Mouse (Mus musculus) heart, embryonic 11.5 days (tissue): ENCODE measurements around the gene Prr5l. TPM values are rescaled to one million over a fixed set of nuclear protein-coding genes. Genes with fewer than 3 reads are reported as not detected.

Source experiments
- ATAC-seq: fragments of 200-750 bp; cut with Nextera tagmentation; replicated peaks from 2 replicates; pipeline ENCODE4 v1.8.0; 2017; ENCODE audit warnings: moderate library complexity; ENCODE audit not compliant: insufficient number of reproducible peaks, low FRiP score, low TSS enrichment
- H3K27ac ChIP-seq: fragments of 300-500 bp; sonication (generic); 2 replicates; pipeline ENCODE4 v1.5.1; 2014; ENCODE audit warnings: mild to moderate bottlenecking, low read depth, low read length
- H3K27me3 ChIP-seq: fragments of 300-500 bp; sonication (generic); 2 replicates; pipeline ENCODE4 v1.6.1; 2014; ENCODE audit warnings: mild to moderate bottlenecking, low read length, mixed read lengths; ENCODE audit not compliant: control insufficient read depth, insufficient read depth
- H3K36me3 ChIP-seq: fragments of 300-500 bp; sonication (generic); 2 replicates; pipeline ENCODE4 v1.6.1; 2014; ENCODE audit warnings: mild to moderate bottlenecking, low read length, moderate library complexity, mixed read lengths; ENCODE audit not compliant: control insufficient read depth, insufficient read depth
- H3K4me1 ChIP-seq: fragments of 300-500 bp; sonication (generic); 2 replicates; pipeline ENCODE4 v1.6.1; 2014; ENCODE audit warnings: low read length; ENCODE audit not compliant: control insufficient read depth, insufficient read depth
- H3K4me2 ChIP-seq: fragments of 300-500 bp; sonication (generic); 2 replicates; pipeline ENCODE4 v1.6.1; 2014; ENCODE audit warnings: mild to moderate bottlenecking, moderate library complexity
- H3K4me3 ChIP-seq: fragments of 300-500 bp; sonication (generic); 2 replicates; pipeline ENCODE4 v1.5.1; 2014; ENCODE audit warnings: low read depth, low read length
- H3K9ac ChIP-seq: fragments of 300-500 bp; sonication (generic); 2 replicates; pipeline ENCODE4 v1.6.1; 2014; ENCODE audit warnings: mild to moderate bottlenecking, low read depth, low read length, moderate library complexity
- H3K9me3 ChIP-seq: fragments of 300-500 bp; sonication (generic); replicated peaks from 2 replicates; pipeline ENCODE4 v1.6.1; 2016; ENCODE audit warnings: low read length; ENCODE audit not compliant: control insufficient read depth
- WGBS: fragments of 180-500 bp; shearing (Covaris S2); extraction: QIAGEN DNeasy Blood & Tissue Kit; methylation state at CpG from one replicate; pipeline ENCODE4 v1.1.7; 2014; ENCODE audit not compliant: insufficient replicate concordance; 5-methylcytosine and 5-hydroxymethylcytosine counted together
- polyA plus RNA-seq: library from polyadenylated mRNA; unstranded; fragments of >200 nt; fragmentation: Nextera tagmentation; extraction: Ambion mirVana; gene quantifications from 2 replicates; pipeline ENCODE4 v1.2.1, GENCODE M21; 2014

Prr5l gene
- polyA plus RNA-seq, 1 experiment from 2014 or later = 9.2 TPM

DNA sequence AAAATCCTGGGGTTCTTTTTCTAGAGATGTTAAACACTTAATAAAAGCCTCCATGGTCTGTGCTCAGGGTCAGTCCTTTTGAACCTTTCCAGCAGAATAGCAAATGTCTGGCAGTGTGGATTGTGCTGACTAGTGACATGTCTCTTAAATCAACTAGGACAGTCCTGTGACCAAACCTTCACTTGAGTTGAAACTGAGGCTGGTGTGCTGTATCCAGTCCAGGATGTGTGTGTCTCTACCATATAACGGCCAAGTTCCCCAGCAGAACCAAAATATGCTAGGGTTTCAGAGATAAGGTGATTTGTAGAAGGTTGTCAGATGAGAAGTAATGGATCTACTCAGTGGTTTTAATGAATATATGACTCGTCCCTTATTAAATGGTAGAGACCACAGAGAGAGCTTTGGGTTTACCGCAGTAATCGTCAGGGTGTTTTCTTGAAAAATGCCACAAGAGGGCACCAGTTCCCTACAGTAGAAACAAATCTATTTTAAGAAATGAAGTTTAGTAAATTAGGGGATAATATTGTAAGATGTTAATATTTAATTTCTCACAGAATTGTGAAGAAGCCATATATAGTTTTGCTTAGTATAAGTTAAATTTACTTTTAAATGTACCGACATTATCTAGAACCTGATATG, 189.1 kb downstream of the Prr5l start:
- WGBS = 62% methylated on average over 5 of the region's 5 CpGs

DNA sequence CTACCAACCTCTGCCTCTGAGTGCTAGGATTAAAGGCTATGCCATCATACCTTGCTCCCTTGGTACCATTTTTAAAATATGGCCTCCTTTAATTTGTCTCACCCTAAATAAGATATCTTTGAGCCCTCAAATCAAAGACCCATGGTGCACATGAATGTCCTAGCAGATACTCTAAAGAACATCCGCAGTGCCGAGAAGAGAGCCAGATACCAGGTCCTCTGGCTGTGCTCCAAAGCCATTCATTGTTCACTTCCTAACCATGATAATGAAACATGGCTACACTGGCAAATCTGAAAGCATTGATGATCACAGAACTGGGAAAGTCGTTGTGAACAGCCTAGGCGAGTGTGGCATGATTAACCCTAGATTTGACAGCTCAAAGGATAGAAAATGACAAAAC, 189.8 kb downstream of the Prr5l start:
- Histone ChIP-seq H3K4me2 (no peak overlapping the region), H3K4me1 (no peaks in the 10 kb centered on the region), H3K4me3 (no peak overlapping the region), H3K27me3 (no peaks in the 10 kb centered on the region), H3K9ac (no peak overlapping the region), H3K36me3 (peaks cover 15% of the 10 kb centered on the region), H3K9me3 (no peaks in the 10 kb centered on the region), H3K27ac (no peak overlapping the region)
- ATAC-seq = no peak
- WGBS = 60% methylated on average over 4 of the region's 4 CpGs

More for the DNA sequence above, 189.1 kb downstream of the Prr5l start:
- Histone ChIP-seq H3K9ac (no peak overlapping the region), H3K4me3 (no peak overlapping the region), H3K27me3 (no peaks in the 10 kb centered on the region), H3K27ac (no peak overlapping the region), H3K36me3 (peaks cover 20% of the 10 kb centered on the region), H3K4me2 (no peak overlapping the region), H3K9me3 (no peaks in the 10 kb centered on the region), H3K4me1 (no peaks in the 10 kb centered on the region)
- ATAC-seq = no peak

DNA sequence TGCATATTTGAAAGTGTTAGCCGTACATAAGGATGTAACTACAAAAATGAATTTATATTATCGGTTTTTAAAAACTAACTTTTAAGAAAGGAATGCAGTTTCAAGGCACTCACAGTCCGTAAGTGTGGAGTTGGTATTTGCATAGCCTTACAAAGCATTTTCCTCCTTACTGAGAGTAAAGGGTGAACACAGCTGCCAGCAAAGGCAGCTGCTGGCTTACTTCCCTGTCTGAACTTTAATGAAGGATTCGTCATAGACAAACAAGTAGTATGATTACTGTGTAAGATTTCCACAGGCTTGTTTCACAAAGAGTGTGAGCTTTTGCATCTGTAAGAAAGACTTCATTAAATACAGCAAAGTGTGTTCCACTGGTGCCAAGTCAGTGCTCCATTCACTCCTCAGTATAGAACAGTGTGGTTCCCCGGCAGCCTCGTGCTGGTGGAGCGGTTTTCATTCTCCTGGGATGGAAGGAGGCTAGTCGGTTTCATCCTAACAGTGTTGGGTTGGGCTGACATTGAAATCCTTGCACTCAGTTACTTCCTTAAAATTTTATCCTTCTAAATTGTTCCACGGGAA, 192.5 kb downstream of the Prr5l start:
- Histone ChIP-seq H3K4me3 (no peak overlapping the region), H3K4me2 (no peak overlapping the region), H3K36me3 (peaks cover 5% of the 10 kb centered on the region; the same call in 1 of the 2 replicates), H3K4me1 (no peaks in the 10 kb centered on the region), H3K27me3 (no peaks in the 10 kb centered on the region), H3K9me3 (no peaks in the 10 kb centered on the region), H3K27ac (no peak overlapping the region), H3K9ac (no peak overlapping the region)
- ATAC-seq = no peak
- 92% methylated on average over 9 of the region's 9 CpGs for WGBS

DNA sequence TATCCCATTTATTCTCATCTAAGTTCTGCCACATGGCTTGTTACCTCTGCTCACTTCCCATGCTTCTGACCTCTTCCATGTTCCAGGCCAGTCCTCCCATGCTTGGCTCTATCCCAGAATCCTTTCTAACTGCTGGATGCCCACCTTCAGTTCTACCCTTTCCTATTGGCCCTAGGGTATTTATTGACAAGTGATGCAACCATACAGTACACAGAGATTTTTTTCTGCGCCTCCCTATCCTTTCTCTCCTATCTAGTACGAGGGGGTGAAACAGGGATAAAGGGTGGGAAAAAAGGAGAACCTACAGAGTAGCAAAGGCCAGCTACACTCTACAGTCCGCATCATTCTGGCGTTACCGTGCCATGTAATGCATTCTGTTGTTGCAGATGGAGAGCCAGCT, 194.8 kb downstream of the Prr5l start:
- Histone ChIP-seq H3K4me1 (no peaks in the 10 kb centered on the region), H3K9me3 (no peaks in the 10 kb centered on the region), H3K27me3 (no peaks in the 10 kb centered on the region), H3K27ac (no peak overlapping the region), H3K36me3 (peaks cover 5% of the 10 kb centered on the region; the same call in 1 of the 2 replicates), H3K9ac (no peak overlapping the region), H3K4me3 (no peak overlapping the region), H3K4me2 (no peak overlapping the region)
- 90% methylated on average over 5 of the region's 5 CpGs for WGBS
- ATAC-seq = no peak

DNA sequence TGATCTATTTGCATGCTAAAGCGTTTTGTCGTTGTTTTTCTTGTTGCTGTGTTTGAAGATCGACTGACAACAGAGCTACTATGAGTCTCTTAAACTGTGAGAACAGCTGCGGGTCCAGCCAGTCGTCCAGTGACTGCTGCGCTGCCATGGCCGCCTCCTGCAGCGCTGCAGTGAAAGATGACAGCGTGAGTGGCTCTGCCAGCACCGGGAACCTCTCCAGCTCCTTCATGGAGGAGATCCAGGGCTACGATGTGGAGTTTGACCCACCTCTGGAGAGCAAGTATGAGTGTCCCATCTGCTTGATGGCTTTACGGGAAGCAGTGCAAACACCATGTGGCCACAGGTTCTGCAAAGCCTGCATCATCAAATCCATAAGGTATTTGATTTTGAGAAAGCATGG, 198.4 kb downstream of the Prr5l start:
- Histone ChIP-seq H3K27ac (no peak overlapping the region), H3K27me3 (no peaks in the 10 kb centered on the region), H3K4me3 (no peak overlapping the region), H3K9ac (no peak overlapping the region), H3K9me3 (no peaks in the 10 kb centered on the region), H3K36me3 (peaks cover 2% of the 10 kb centered on the region; the same call in 1 of the 2 replicates), H3K4me1 (peaks cover 2% of the 10 kb centered on the region; the same call in 1 of the 2 replicates), H3K4me2 (no peak overlapping the region)
- ATAC-seq = no peak
- WGBS = 91% methylated on average over 12 of the region's 12 CpGs

DNA sequence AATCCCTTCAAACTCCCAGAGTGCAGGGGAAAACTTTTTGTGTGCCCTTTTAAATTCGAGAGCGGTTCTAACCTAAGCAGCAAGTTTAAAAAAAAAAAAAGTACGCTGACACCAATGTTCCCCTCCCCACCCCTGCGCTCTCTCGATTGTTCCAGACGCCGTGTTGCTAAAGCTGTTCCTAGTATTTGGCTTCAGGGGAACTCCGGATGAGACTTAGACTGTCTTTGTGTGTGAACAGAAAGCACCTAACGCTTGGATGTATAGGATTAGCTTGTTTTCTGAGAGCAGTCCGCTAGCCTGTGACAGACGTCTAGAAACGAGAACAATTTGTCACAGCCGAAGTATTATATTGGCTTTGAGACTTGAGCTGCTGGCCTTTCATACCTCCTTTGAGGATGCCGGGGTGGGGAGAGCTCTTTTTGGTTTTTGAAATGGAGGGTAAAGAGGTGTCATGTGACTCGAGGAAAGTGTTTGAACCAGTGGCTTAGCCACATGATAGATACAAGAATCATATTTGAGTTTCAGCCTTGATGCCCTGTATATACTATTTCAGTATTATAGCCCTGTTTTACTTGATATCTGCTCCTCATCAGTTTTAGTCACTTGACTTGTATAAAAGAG, 203.6 kb downstream of the Prr5l start:
- Histone ChIP-seq H3K4me3 (peak overlapping the region; percentile 77), H3K4me1 (peaks cover 5% of the 10 kb centered on the region; the same call in 1 of the 2 replicates), H3K9me3 (no peaks in the 10 kb centered on the region), H3K27ac (no peak overlapping the region), H3K4me2 (peak overlapping the region; percentile 76), H3K27me3 (peaks cover 2% of the 10 kb centered on the region; the same call in 1 of the 2 replicates), H3K9ac (peak overlapping the region; percentile 96), H3K36me3 (no peaks in the 10 kb centered on the region)
- WGBS = 8% methylated on average over 15 of the region's 15 CpGs
- no peak for ATAC-seq

DNA sequence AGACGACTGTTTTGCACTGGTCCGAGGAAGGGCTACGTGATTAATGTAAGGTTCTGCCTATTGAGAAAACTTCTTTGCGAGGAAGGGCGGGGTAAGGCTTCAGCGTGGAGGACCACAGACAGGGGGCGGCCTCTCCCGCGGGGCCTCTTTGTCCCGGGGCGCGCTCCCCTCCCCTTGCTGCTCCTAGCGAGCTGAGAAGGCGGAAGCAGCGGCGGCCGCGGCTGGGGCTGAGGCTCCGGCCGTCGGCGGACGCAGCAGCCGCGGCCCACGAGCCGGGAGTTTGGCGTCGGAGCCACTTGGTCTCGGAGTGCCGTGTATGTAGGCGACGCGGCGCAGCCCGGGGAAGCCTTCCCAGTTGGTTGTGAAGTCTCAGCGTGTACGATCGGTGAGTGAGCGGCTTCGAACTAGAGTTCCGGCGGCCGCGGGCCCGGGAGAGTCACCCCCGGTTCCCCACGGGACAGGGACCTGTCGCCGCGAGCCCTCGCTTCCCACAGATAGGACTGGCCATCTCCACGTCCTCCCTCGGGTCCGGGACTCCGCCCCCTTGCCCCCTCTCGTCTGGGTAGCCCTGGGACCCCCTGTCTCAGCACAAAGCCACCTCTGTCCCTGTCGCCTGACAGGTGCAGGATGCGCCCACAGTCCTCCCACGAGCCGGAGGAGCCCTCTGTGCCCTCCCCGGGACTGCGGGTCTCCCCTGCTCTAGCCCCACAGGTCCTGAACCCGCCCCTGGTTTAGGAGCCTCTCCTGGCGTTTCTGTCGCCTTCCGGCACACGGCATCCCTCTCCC, 204.4 kb downstream of the Prr5l start, which contains the start of gene Traf6:
Gene Traf6 (plus strand): TSS at position 194 of the 786 bp plus-strand sequence.
- H3K27ac ChIP-seq = no peak within 1 kb of the TSS
- H3K9ac ChIP-seq = peak within 1 kb of the TSS; percentile 96
- under 1% methylated on average over 68 of the region's 68 CpGs for WGBS
- H3K4me2 ChIP-seq = peak within 1 kb of the TSS; percentile 76
- peak within 1 kb of the TSS; percentile 77 for H3K4me3 ChIP-seq
- H3K36me3 ChIP-seq = no peaks in the 10 kb centered on the region
- H3K4me1 ChIP-seq = peaks cover 5% of the 10 kb centered on the region; the same call in 1 of the 2 replicates
- no peaks in the 10 kb centered on the region for H3K9me3 ChIP-seq
- peak; percentile 88 for ATAC-seq
- H3K27me3 ChIP-seq = peaks cover 2% of the 10 kb centered on the region; the same call in 1 of the 2 replicates

DNA sequence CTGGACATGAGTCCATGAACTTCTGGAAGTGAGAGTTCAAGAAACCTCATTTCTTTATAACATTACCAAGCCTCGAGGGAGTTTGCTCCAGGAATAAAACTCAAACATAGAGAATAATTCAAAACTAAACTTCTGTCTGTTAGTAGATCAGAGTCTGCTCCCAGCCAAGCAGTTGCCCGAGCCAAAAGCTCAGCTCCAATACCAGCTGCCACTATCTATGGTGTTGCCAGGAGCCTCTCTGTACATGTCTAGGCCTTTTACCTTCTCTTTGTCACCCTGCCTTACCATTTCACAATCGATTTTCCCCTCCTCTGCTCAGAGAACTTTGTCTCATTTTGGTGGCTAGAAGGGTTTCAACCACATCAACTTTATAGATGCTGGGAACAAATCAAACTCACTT, 209.3 kb downstream of the Prr5l start:
- no peaks in the 10 kb centered on the region for H3K4me1 ChIP-seq
- ATAC-seq = no peak
- H3K36me3 ChIP-seq = no peaks in the 10 kb centered on the region
- H3K9ac ChIP-seq = no peak overlapping the region
- 67% methylated on average over 3 of the region's 3 CpGs for WGBS
- no peak overlapping the region for H3K27ac ChIP-seq
- no peaks in the 10 kb centered on the region for H3K9me3 ChIP-seq
- peaks cover 2% of the 10 kb centered on the region; the same call in 1 of the 2 replicates for H3K27me3 ChIP-seq
- no peak overlapping the region for H3K4me2 ChIP-seq
- no peak overlapping the region for H3K4me3 ChIP-seq
